Mouse (Mus musculus) heart, postnatal 0 days (tissue): ENCODE data around the gene Scaf8.

Experiments used
- CTCF ChIP-seq: IDR thresholded peaks from 2 replicates; pipeline ENCODE4 v1.5.1; 2016; ENCODE audit warnings: antibody characterized with exemption, control low read depth, low read depth
- EP300 ChIP-seq: IDR thresholded peaks from 2 replicates; pipeline ENCODE4 v1.6.1; 2016; ENCODE audit warnings: antibody characterized with exemption, low read depth

GRCm38 (mm10) chr17:3129791-3130190 is 15.0 kb downstream of the Scaf8 start:
- TF ChIP-seq CTCF (no peak), EP300 (no peak)
